Mouse (Mus musculus) CD4-positive, CD25-positive, alpha-beta regulatory T cell (primary cell): ENCODE measurements around the gene Vmn1r151. TPM values are rescaled to one million over a fixed set of nuclear protein-coding genes. Genes with fewer than 3 reads are reported as not detected.

Experiments
- polyA plus RNA-seq: library from polyadenylated mRNA; unstranded; fragments of 100-300 nt; shearing (Covaris generic); gene quantifications from one replicate; pipeline ENCODE4 v1.2.1, GENCODE M21; 2017

Vmn1r151 gene
- polyA plus RNA-seq: not detected

GRCm38 (mm10) chr7:22499578-22499977 lies at the start of gene Vmn1r151:
Gene Vmn1r151 (minus strand): TSS chr7:22499678.

GRCm38 (mm10) chr7:22534787-22535186 lies 35.3 kb upstream of the Vmn1r151 start, which contains the start of gene Gm8677:
Gene Gm8677 (minus strand): TSS chr7:22534887.

GRCm38 (mm10) chr7:22522667-22523066 lies 23.2 kb upstream of the Vmn1r151 start, which contains the start of gene Vmn1r152:
Gene Vmn1r152 (plus strand): TSS chr7:22522967.

GRCm38 (mm10) chr7:22463975-22464374 lies 35.5 kb downstream of the Vmn1r151 start, which contains the start of gene Gm10665:
Gene Gm10665 (minus strand): TSS chr7:22464075.

Other genes with a start within 250 kb of the Vmn1r151 start
- not detected for gene Gm4187, start 170.0 kb downstream of the Vmn1r151 start, polyA plus RNA-seq
- not detected for gene Gm8660, start 128.6 kb downstream of the Vmn1r151 start, polyA plus RNA-seq
- gene Vmn1r148, start 86.1 kb downstream of the Vmn1r151 start, polyA plus RNA-seq: not detected
- not detected for gene Vmn1r149, start 61.4 kb downstream of the Vmn1r151 start, polyA plus RNA-seq
- gene Gm10665, start 35.6 kb downstream of the Vmn1r151 start, polyA plus RNA-seq: 0.19 TPM
- gene Vmn1r152, start 23.3 kb upstream of the Vmn1r151 start, polyA plus RNA-seq: 0.26 TPM
- not detected for gene Gm8677, start 35.2 kb upstream of the Vmn1r151 start, polyA plus RNA-seq
- gene Gm4201, start 65.7 kb upstream of the Vmn1r151 start, polyA plus RNA-seq: not detected
- gene Gm4565, start 88.4 kb upstream of the Vmn1r151 start, polyA plus RNA-seq: not detected
- gene Vmn1r155, start 158.3 kb upstream of the Vmn1r151 start, polyA plus RNA-seq: not detected
- not detected for gene Gm8693, start 192.6 kb upstream of the Vmn1r151 start, polyA plus RNA-seq
- not detected for gene Gm4567, start 220.0 kb upstream of the Vmn1r151 start, polyA plus RNA-seq